Mouse (Mus musculus) right cerebral cortex, postnatal 36 days (tissue): ENCODE data around the gene Sltm.
"Not testable (repeated sequence)": the region's sequence is repeated elsewhere in the genome, so short reads cannot be mapped to it uniquely, and the experiment has no call there.

Experiments used
- DNase-seq, 2 experiments: peaks; one replicate each; pipeline ENCODE4 v3.0.0; 2022; ENCODE audit warnings: low spot score in 2 of 2, mixed read lengths in 1 of 2

The Sltm gene

DNA sequence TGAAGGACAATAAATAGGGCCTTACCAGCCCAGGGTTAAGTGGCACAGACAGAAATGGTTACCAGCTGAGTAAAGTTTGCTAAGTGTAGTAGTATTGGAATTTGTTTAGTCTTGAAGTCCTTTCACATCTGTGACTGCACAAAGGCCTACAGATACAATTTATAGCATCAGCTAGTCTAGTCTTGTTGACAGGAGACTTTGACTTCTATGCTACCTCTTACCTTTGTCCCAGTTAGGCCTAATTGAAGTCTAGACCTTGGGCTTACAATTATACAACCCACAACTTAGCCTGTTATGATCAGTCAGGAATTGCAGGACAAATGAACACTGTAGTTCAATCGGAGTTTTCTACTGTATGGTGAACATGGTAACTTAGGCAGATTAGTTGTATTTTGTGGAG, 9.0 kb downstream of the Sltm start:
- DNase-seq: no peak

DNA sequence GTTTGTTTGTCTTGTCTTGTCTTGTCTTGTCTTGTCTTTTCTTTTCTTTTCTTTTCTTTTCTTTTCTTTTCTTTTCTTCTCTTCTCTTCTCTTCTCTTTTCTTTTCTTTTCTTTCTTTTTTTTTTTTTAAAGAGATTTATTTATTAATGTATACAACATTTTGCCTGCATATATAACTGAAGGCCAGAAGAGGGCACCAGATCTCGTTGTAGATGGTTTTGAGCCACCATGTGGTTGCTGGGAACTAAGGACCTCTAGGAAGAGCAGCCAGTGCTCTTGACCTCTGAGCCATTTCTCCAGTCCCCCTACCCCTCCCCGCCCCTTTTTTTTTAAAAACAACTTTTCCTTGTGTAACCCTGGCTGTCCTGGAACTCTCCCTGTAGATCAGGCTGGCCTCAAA, 9.7 kb downstream of the Sltm start:
- DNase-seq: not testable (repeated sequence)

DNA sequence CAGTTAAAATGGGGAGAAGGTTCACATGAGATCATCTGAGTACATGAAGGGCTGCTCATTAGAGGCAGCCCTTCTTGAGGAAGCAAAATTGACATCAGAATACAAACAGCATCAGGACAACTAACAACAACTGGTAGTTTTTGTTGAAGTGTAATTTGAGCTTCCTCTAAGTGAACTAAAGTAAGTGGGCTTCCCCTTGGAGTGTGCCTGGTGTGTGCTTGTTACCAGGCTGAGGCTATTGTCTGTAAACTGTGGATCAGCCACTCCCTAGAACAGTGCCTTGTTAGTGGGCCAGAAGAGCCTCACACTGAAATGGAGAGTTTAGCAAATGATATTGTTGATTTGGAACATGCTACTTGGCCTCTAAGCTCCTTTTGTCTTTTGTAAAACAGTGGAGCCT, 12.9 kb downstream of the Sltm start:
- DNase-seq: no peak

DNA sequence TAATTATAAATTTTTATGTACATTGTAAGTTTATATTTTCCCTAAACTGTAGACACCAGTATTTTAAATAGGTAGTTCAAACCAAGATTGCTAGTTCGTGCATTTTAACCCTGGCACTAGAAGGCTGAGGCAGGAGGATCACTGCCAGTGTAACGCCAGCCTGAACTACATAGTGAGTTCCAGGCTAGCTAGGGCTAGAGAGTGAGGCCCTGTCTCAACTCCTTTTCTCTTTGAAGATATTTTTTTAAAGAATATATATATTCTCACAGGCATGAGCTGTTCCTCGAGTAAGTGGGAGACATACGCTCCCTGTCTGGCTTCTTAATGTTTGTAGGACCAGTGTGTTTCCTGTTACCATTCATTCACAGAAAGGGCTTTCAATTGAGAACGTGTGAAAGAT, 14.2 kb downstream of the Sltm start:
- no peak for DNase-seq

DNA sequence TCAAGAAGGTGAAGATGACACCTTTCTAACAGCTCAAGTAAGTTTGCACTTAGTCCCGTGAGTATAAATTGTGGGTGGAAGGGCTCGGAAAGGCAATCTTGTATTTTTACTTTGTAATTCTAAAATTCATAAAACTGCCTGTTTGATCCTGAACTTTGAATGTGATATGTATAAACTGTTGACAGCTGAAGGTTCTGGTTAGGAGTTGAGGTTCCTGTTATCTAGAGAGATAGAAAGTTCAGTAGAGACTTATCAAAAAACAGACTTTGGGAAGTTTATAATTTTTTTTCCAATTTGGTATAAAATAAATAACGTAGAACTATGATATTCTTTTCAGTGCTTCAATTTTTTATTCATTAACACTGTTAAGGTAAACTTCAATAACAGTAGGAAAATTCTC, 20.3 kb downstream of the Sltm start:
- no peak for DNase-seq

DNA sequence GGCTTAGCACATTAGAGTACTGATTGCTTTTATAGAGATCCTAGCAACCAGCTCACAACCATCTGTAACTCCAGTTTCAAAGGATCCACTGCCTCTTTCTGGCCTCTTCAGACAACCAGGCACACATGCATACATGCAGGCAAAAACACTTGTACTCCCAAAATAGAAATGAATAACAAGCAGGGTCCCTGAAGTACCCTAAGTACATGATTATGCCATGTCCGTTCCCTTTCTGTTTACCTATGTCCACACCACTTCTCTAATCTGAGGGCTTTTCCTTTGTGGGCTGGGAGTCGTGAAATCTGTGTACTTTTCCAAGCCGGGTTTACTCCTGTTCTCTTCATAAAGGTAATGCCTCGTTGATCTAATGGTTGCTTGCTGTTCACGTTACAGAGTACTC, 25.1 kb downstream of the Sltm start:
- no peak for DNase-seq

DNA sequence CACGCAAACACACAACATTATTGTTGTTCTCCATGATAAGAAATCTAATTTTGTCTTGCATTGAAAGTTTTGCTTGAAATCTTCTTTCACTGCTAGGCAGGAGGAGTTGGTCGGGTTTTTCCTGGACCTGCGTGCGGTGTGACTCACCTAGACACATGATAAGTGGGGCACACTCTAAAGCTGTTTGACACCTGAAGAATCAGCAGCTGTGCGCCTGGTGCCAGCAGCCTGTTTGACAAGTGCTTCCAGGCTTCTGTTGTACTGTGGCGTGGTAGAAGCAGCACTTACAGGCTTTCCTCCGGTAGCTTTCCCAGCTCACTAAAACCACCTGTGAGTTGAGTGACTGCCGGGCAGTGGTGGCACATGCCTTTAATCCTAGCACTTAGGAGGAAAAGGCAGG, 27.8 kb downstream of the Sltm start:
- DNase-seq: no peak

DNA sequence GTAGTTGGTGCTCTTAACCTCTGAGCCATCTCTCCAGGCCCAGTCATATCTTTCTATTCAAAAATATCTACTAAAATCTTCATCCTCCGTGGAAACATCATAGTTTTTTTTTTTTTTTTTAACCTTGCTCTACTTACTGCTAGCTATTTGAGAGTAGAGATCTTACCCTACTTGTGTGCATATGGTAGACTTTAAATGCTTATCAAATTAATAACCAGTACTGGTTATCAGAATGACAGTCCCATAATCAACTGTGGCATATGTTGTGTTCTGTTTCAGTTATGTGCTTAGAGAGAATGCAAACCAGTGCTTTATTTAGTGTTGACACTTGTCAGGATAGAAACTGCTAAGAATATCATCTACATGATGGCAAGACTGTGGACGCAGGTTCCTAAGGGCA, 35.6 kb downstream of the Sltm start:
- DNase-seq: no peak

DNA sequence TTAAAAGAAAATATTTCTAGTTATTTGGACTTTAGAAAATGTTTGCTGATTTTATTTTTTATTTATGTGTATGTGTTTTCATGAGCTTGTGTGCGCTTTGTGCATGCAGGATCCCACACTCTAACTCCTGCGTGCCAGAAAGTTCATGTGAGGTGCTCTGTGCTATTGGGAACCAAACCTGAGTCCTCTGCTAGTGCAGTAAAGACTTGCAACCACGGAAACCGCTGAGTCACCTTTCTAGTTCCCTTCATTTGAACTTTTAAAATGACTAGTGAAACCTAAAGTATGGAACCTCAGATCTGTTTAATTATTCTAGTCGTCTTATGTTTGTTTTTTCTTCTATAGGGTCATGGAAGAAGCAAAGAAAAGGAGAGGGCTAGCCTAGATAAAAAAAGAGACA, 38.4 kb downstream of the Sltm start:
- DNase-seq: no peak

DNA sequence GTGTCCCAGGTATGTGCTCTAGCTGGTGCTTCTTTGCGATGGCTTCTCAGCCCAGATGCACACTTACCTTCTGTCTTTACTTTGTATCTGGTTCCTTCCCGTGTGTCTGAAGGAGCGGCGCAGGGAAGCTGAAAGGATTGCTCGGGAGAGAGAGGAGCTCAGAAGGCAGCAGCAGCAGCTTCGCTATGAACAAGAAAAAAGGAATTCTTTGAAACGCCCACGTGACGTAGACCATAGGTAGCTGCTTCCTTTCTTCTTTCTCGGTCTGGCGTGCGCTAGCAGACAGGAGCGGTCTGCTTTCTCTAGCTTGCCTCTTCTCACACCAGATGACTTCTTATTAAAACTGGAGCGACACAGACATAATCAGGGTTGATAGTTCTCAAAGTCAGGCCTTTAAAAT, 42.1 kb downstream of the Sltm start:
- no peak for DNase-seq

DNA sequence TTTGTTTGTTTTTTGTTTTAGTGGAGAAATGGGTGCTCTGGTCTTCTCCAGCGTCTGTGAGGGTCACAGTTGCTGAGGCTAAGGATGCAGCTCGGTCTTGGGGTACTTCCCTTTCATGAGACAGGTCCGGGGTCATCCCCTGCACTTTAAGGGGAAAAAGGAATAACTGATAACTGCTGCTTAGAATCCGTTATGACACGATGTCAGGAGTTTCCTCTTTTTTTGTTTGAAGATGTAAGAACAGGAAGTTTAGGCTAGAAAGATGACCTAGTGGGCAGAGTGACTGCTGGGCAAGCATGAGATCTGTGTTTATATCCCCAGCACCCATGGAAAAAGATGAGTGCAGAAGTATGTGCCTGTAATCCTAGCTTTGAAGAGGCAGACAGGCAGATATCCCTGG, 42.6 kb downstream of the Sltm start:
- no peak for DNase-seq

DNA sequence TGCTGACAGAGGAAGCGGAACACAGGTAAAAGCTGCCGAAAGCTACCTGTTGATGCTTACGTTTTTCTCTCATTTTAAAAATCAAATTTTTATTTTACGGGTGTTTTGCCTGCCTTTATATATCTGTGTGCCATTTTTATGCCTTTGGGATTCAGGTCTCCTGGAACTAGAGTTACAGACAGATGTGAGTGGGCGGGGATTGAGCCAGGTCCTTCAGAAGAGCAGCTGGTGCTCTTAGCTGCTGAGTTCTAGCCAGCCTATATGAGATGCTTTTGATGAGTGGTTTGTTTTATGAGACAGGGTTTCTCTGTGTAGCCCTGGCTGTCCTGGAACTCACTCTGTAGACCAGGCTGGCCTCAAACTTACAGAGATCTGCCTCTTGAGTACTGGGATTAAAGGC, 44.6 kb downstream of the Sltm start:
- peak in 1 of 2 experiments; percentile 54 for DNase-seq

DNA sequence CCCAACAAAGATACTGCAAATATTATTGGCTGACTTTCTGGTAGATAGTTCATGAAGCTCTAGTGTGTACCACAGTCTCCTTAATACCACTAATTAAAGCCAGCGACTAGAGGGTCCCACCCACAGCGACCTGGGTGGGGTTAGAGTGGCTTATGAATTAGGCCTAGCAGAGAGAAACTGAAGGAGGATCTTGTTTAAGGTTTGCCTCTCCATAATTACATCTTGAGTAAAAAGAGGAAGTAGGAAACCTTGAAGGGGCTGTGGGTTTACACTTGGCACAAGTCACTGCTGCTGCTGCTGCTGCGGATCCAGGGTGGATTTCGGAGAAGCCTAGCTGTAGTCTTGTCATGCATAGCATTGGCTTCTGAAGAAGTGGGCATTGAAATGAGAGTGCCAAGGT, 48.2 kb downstream of the Sltm start:
- no peak for DNase-seq

DNA sequence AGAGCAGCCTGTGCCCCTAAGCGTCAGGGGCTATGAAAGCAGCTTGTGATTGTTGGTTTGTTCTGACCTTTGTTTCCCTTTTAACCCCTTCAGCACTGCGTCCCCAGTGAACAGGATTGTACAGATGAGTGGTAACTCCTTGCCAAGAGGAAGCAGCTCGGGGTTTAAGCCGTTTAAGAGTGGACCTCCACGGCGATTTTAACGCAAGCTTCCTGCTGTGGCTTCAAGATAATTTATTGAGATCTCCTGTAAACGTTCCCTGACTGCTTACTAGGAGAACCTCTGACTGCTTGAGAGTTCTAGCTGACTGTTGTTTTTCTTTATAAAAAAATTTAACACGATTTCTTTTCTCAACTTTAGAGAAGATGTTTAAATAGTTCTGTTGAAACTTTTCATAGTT, 48.9 kb downstream of the Sltm start:
- no peak for DNase-seq

DNA sequence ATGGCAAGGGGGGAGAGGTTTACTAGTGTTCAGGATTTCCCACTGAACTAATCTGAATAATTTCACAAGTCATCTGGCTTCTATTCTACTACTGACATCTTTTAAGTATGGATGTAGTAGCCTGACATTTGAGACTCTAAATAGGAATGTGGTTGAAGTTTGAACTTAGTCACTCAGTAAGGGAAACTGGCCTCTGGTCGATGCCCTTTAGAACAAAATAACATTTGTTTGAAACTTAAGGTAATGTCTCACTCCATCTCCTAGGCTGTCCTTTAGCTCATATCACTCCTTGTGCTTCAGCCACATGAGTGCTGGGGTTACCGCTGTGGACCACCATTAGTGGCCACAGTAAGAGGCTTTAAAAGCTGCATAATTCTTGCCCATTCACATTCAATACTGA, 55.7 kb downstream of the Sltm start:
- DNase-seq: no peak

DNA sequence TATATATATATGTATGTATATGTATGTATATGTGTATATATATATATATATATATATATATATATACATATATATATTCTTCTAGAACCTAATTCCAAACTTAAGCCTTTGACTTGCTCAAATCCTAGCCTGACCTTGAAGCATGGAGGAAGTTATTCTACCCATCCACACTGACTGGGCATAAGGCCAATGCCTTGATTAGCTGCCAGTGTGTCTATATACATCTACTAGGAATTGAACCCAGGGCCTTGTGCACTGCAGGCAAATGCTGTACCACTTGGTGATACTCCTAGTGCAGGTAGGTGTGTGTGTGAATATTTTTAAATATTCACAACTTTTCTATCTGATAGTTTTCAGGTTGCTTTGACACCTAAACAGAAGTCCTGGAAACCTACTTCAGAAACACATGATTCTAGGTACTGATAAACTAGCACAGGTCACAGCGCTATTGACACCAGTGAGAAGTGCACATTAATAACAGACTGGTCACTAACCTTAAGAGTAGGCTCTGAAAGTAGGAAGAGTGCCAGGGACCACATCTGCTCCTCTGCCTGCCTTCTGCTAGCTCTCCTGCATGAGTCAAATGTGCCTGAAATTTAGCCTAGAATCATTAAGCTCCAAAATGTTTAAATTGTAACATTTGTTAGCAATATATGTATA, 59.8 kb downstream of the Sltm start:
- DNase-seq: no peak

DNA sequence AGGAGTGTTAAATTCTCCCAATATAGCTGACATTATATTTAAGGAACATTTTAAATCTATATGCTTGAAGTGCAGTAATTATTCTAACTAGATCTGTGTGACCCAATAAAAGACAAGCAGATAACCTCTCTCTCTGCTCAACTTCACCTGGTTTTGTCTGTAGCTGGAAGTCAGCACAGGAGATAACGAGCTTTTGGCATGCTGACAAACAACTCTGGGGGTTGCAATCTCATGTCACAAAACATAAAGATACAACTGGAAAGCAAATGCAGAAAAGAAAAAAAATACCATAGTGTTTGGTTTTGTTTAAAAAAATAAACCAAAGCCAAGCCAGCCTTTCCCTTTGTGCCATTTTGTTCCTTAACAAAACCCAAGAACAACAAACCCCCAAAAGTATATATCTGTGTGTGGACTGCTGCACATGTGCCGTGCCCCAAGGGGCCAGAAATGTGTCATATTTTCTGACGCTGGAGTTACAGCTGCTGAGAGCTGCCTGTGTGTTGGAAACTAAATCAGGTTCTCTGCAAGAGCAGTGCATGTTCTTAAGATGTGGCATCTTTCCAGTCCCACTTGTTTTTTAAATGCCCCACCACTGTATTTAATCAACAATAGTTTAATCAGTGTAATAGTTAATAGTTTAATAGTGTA, 68.6 kb downstream of the Sltm start:
- no peak for DNase-seq

DNA sequence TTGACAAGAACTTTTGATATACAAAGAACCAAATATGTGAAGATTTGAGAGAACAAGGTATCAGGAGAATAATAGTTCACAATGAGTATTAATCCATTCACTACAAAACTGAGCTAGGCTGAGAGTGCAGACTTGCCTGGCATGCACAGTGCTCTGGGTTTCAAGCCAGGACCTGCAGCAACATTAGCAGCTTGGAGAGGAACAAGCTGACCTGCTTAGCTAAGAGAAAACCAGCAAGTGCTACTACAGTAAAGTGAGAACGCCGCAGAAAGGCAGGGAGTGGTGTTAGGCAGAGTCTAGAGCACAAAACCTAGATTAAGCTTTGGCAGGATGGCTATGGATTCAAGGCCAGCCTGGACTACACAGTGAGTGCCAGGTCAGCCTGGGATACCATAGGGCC, 87.2 kb downstream of the Sltm start:
- no peak for DNase-seq

DNA sequence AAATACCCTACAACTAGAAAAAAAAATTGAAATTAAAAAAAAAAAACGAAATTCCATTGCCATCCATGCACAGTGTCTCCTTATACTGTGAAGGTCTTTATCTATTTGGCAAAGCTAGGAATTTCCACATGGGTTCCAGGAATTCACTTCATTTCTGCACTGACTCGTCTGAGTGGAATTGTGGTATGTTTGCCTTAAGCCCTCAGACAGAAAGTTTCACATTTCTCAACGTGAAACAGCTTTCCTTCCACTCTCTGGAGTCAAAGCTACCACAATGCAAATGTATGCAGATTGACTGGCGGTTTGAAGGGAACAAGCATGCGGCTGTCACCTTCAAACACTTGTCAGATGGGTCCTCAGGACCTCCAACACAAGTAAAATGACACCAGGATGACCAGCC, 89.1 kb downstream of the Sltm start:
- DNase-seq: no peak

DNA sequence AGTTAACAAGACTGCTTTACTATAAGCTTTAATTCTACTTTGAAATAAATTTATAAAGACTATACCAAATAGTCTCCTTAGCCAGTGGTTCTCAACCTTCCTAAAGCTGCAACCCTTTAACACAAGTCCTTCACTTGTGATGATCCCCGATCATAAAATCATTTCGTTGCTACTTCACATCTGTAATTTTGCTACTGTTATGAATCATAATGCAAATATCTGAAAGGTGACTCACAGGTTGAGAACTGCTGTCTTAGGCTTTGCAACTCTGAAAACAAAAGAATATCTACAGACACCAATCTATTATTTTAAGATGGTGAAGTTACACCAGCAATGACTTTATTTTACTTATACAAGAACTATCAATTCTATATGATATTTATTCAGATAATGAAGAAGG, 94.2 kb downstream of the Sltm start:
- no peak for DNase-seq
